Mouse (Mus musculus): Measurements from ENCODE around the gene Gramd2. TPM values are rescaled to one million over a fixed set of nuclear protein-coding genes. Genes with fewer than 3 reads are reported as not detected.

The Gramd2 gene
- polyA plus RNA-seq, 1 experiment from 2014 or later, result 1.1 TPM

GRCm38 (mm10) chr9:59680534-59680875 lies 561 bp downstream of the Gramd2 start:
- Histone ChIP-seq H3K9ac (ENCODE audit: low read depth, low read length) (peak overlapping the region; percentile 71), H3K9me3 (ENCODE audit: control insufficient read depth, low read length) (no peaks in the 10 kb centered on the region), H3K4me3 (ENCODE audit: low read length) (peak overlapping the region; percentile 57), H3K4me2 (ENCODE audit: low read depth, low read length) (peak overlapping the region; percentile 96), H3K27ac (ENCODE audit: low read length) (no peak overlapping the region), H3K36me3 (ENCODE audit: control insufficient read depth, insufficient read depth, low read length) (peaks cover 10% of the 10 kb centered on the region; the same call in 1 of the 2 replicates), H3K4me1 (ENCODE audit: control insufficient read depth, insufficient read depth, low read length) (peaks cover 11% of the 10 kb centered on the region), H3K27me3 (replicated peaks; ENCODE audit: control insufficient read depth, insufficient read depth, low read length) (no peaks in the 10 kb centered on the region)
- WGBS, result 9% methylated on average over 16 of the region's 16 CpGs
- ATAC-seq, result peak; percentile 61

- Histone ChIP-seq H3K4me1 (ENCODE audit: control insufficient read depth, insufficient read depth, low read length) (peaks cover 11% of the 10 kb centered on the region), H3K9me3 (ENCODE audit: control insufficient read depth, low read length) (no peaks in the 10 kb centered on the region), H3K4me2 (ENCODE audit: low read depth, low read length) (no peak overlapping the region), H3K36me3 (ENCODE audit: control insufficient read depth, insufficient read depth, low read length) (no peaks in the 10 kb centered on the region), H3K27me3 (replicated peaks; ENCODE audit: control insufficient read depth, insufficient read depth, low read length) (no peaks in the 10 kb centered on the region), H3K9ac (ENCODE audit: low read depth, low read length) (no peak overlapping the region), H3K4me3 (ENCODE audit: low read length) (no peak overlapping the region), H3K27ac (ENCODE audit: low read length) (no peak overlapping the region)
- no peak for ATAC-seq
- 51% methylated on average over 2 of the region's 2 CpGs for WGBS
Measured at GRCm38 (mm10) chr9:59684020-59684419, 4.1 kb downstream of the Gramd2 start.

- Histone ChIP-seq H3K4me2 (ENCODE audit: low read depth, low read length) (no peak overlapping the region), H3K36me3 (ENCODE audit: control insufficient read depth, insufficient read depth, low read length) (no peaks in the 10 kb centered on the region), H3K27me3 (replicated peaks; ENCODE audit: control insufficient read depth, insufficient read depth, low read length) (no peaks in the 10 kb centered on the region), H3K4me1 (ENCODE audit: control insufficient read depth, insufficient read depth, low read length) (peaks cover 15% of the 10 kb centered on the region), H3K27ac (ENCODE audit: low read length) (no peak overlapping the region), H3K9me3 (ENCODE audit: control insufficient read depth, low read length) (no peaks in the 10 kb centered on the region), H3K9ac (ENCODE audit: low read depth, low read length) (no peak overlapping the region), H3K4me3 (ENCODE audit: low read length) (no peak overlapping the region)
- ATAC-seq, result peak; percentile 63
- WGBS, result 31% methylated on average over 6 of the region's 6 CpGs
Measured at GRCm38 (mm10) chr9:59687416-59688046, 7.6 kb downstream of the Gramd2 start.

- ATAC-seq, result peak; percentile 89
- peaks cover 30% of the 10 kb centered on the region for H3K4me1 ChIP-seq (ENCODE audit: control insufficient read depth, insufficient read depth, low read length)
- peak overlapping the region; percentile 67 for H3K27ac ChIP-seq (ENCODE audit: low read length)
- no peaks in the 10 kb centered on the region for H3K27me3 ChIP-seq (replicated peaks; ENCODE audit: control insufficient read depth, insufficient read depth, low read length)
- H3K9ac ChIP-seq (ENCODE audit: low read depth, low read length), result peak overlapping the region; percentile 56
- peak overlapping the region; percentile 44 for H3K4me3 ChIP-seq (ENCODE audit: low read length)
- peak overlapping the region; percentile 66 for H3K4me2 ChIP-seq (ENCODE audit: low read depth, low read length)
- H3K9me3 ChIP-seq (ENCODE audit: control insufficient read depth, low read length), result no peaks in the 10 kb centered on the region
- 2% methylated on average over 23 of the region's 23 CpGs for WGBS
- H3K36me3 ChIP-seq (ENCODE audit: control insufficient read depth, insufficient read depth, low read length), result no peaks in the 10 kb centered on the region
Measured at GRCm38 (mm10) chr9:59691635-59692094, 11.7 kb downstream of the Gramd2 start.

GRCm38 (mm10) chr9:59692145-59692544 lies 12.2 kb downstream of the Gramd2 start:
- H3K9ac ChIP-seq (ENCODE audit: low read depth, low read length), result peak overlapping the region; percentile 56
- peak overlapping the region; percentile 67 for H3K27ac ChIP-seq (ENCODE audit: low read length)
- ATAC-seq, result peak; percentile 10
- no peaks in the 10 kb centered on the region for H3K27me3 ChIP-seq (replicated peaks; ENCODE audit: control insufficient read depth, insufficient read depth, low read length)
- H3K4me3 ChIP-seq (ENCODE audit: low read length), result peak overlapping the region; percentile 44
- peak overlapping the region; percentile 66 for H3K4me2 ChIP-seq (ENCODE audit: low read depth, low read length)
- H3K36me3 ChIP-seq (ENCODE audit: control insufficient read depth, insufficient read depth, low read length), result no peaks in the 10 kb centered on the region
- peaks cover 30% of the 10 kb centered on the region for H3K4me1 ChIP-seq (ENCODE audit: control insufficient read depth, insufficient read depth, low read length)
- H3K9me3 ChIP-seq (ENCODE audit: control insufficient read depth, low read length), result no peaks in the 10 kb centered on the region
- 38% methylated on average over 9 of the region's 9 CpGs for WGBS

- Histone ChIP-seq H3K4me2 (ENCODE audit: low read depth, low read length) (no peak overlapping the region), H3K27ac (ENCODE audit: low read length) (peak overlapping the region; percentile 6), H3K27me3 (replicated peaks; ENCODE audit: control insufficient read depth, insufficient read depth, low read length) (no peaks in the 10 kb centered on the region), H3K4me3 (ENCODE audit: low read length) (no peak overlapping the region), H3K36me3 (ENCODE audit: control insufficient read depth, insufficient read depth, low read length) (no peaks in the 10 kb centered on the region), H3K9ac (ENCODE audit: low read depth, low read length) (peak overlapping the region; percentile 34; the same call in 1 of the 2 replicates), H3K4me1 (ENCODE audit: control insufficient read depth, insufficient read depth, low read length) (peaks cover 30% of the 10 kb centered on the region), H3K9me3 (ENCODE audit: control insufficient read depth, low read length) (no peaks in the 10 kb centered on the region)
- peak; percentile 27 for ATAC-seq
- WGBS, result 39% methylated on average over 16 of the region's 16 CpGs
Measured at GRCm38 (mm10) chr9:59694571-59695450, 14.9 kb downstream of the Gramd2 start.

GRCm38 (mm10) chr9:59695451-59695813 lies 15.5 kb downstream of the Gramd2 start:
- Histone ChIP-seq H3K4me2 (ENCODE audit: low read depth, low read length) (no peak overlapping the region), H3K4me1 (ENCODE audit: control insufficient read depth, insufficient read depth, low read length) (peaks cover 30% of the 10 kb centered on the region), H3K27ac (ENCODE audit: low read length) (peak overlapping the region; percentile 6), H3K9me3 (ENCODE audit: control insufficient read depth, low read length) (no peaks in the 10 kb centered on the region), H3K4me3 (ENCODE audit: low read length) (no peak overlapping the region), H3K27me3 (replicated peaks; ENCODE audit: control insufficient read depth, insufficient read depth, low read length) (no peaks in the 10 kb centered on the region), H3K9ac (ENCODE audit: low read depth, low read length) (peak overlapping the region; percentile 34; the same call in 1 of the 2 replicates), H3K36me3 (ENCODE audit: control insufficient read depth, insufficient read depth, low read length) (no peaks in the 10 kb centered on the region)
- 38% methylated on average over 3 of the region's 3 CpGs for WGBS
- ATAC-seq, result no peak

GRCm38 (mm10) chr9:59696381-59696780 lies 16.4 kb downstream of the Gramd2 start:
- Histone ChIP-seq H3K27me3 (replicated peaks; ENCODE audit: control insufficient read depth, insufficient read depth, low read length) (no peaks in the 10 kb centered on the region), H3K9me3 (ENCODE audit: control insufficient read depth, low read length) (no peaks in the 10 kb centered on the region), H3K9ac (ENCODE audit: low read depth, low read length) (no peak overlapping the region), H3K36me3 (ENCODE audit: control insufficient read depth, insufficient read depth, low read length) (no peaks in the 10 kb centered on the region), H3K27ac (ENCODE audit: low read length) (no peak overlapping the region), H3K4me1 (ENCODE audit: control insufficient read depth, insufficient read depth, low read length) (peaks cover 27% of the 10 kb centered on the region), H3K4me2 (ENCODE audit: low read depth, low read length) (no peak overlapping the region), H3K4me3 (ENCODE audit: low read length) (no peak overlapping the region)
- WGBS, result 75% methylated on average over 3 of the region's 3 CpGs
- ATAC-seq, result no peak

GRCm38 (mm10) chr9:59701094-59701493 lies 21.1 kb downstream of the Gramd2 start:
- no peaks in the 10 kb centered on the region for H3K9me3 ChIP-seq (ENCODE audit: control insufficient read depth, low read length)
- H3K27me3 ChIP-seq (replicated peaks; ENCODE audit: control insufficient read depth, insufficient read depth, low read length), result no peaks in the 10 kb centered on the region
- no peak overlapping the region for H3K4me3 ChIP-seq (ENCODE audit: low read length)
- H3K9ac ChIP-seq (ENCODE audit: low read depth, low read length), result no peak overlapping the region
- no peak overlapping the region for H3K4me2 ChIP-seq (ENCODE audit: low read depth, low read length)
- no peak overlapping the region for H3K27ac ChIP-seq (ENCODE audit: low read length)
- no peaks in the 10 kb centered on the region for H3K4me1 ChIP-seq (ENCODE audit: control insufficient read depth, insufficient read depth, low read length)
- H3K36me3 ChIP-seq (ENCODE audit: control insufficient read depth, insufficient read depth, low read length), result no peaks in the 10 kb centered on the region
- WGBS, result 85% methylated on average over 7 of the region's 7 CpGs
- ATAC-seq, result no peak
